Mouse (Mus musculus): ENCODE data around the gene S1pr5. TPM values are rescaled to one million over a fixed set of nuclear protein-coding genes. Genes with fewer than 3 reads are reported as not detected.

S1pr5 gene
- polyA plus RNA-seq, 1 experiment from 2014 or later, result 6.2 TPM

GRCm38 (mm10) chr9:21244428-21245112 lies 3.7 kb downstream of the S1pr5 start:
- Histone ChIP-seq H3K27me3 (peaks cover 77% of the 10 kb centered on the region), H3K9me3 (no peaks in the 10 kb centered on the region), H3K4me2 (peak overlapping the region; percentile 96), H3K4me1 (peaks cover 26% of the 10 kb centered on the region), H3K9ac (peak overlapping the region; percentile 26; the same call in 1 of the 2 replicates), H3K36me3 (no peaks in the 10 kb centered on the region), H3K27ac (no peak overlapping the region), H3K4me3 (peak overlapping the region; percentile 47)
- WGBS, result under 1% methylated on average over 72 of the region's 72 CpGs
- ATAC-seq (ENCODE audit: insufficient number of reproducible peaks, low FRiP score, low TSS enrichment, low read depth), result peak; percentile 25; the same call in 1 of the 2 replicates

GRCm38 (mm10) chr9:21243826-21244427 lies 4.3 kb downstream of the S1pr5 start:
- Histone ChIP-seq H3K4me3 (peak overlapping the region; percentile 47), H3K9me3 (no peaks in the 10 kb centered on the region), H3K9ac (0 out of 2 replicates have a peak overlapping the region, but pooled peaks have one; percentile 26), H3K36me3 (no peaks in the 10 kb centered on the region), H3K27me3 (peaks cover 71% of the 10 kb centered on the region), H3K4me2 (peak overlapping the region; percentile 96), H3K4me1 (peaks cover 30% of the 10 kb centered on the region), H3K27ac (no peak overlapping the region)
- ATAC-seq (ENCODE audit: insufficient number of reproducible peaks, low FRiP score, low TSS enrichment, low read depth), result no peak
- 14% methylated on average over 42 of the region's 42 CpGs for WGBS

GRCm38 (mm10) chr9:21241343-21241742 lies 6.9 kb downstream of the S1pr5 start:
- no peak for ATAC-seq (ENCODE audit: insufficient number of reproducible peaks, low FRiP score, low TSS enrichment, low read depth)
- Histone ChIP-seq H3K27me3 (peaks cover 49% of the 10 kb centered on the region), H3K9me3 (no peaks in the 10 kb centered on the region), H3K27ac (no peak overlapping the region), H3K4me1 (peaks cover 38% of the 10 kb centered on the region), H3K4me3 (no peak overlapping the region), H3K9ac (no peak overlapping the region), H3K4me2 (no peak overlapping the region), H3K36me3 (0 out of 2 replicates have a peak, but pooled peaks cover 3% of the 10 kb centered on the region)
- 5% methylated on average over 11 of the region's 11 CpGs for WGBS

- Histone ChIP-seq H3K9ac (peak overlapping the region; percentile 89), H3K27ac (peak overlapping the region; percentile 95), H3K4me3 (peak overlapping the region; percentile 73), H3K4me2 (peak overlapping the region; percentile 67), H3K9me3 (no peaks in the 10 kb centered on the region), H3K27me3 (peaks cover 31% of the 10 kb centered on the region), H3K4me1 (peaks cover 32% of the 10 kb centered on the region), H3K36me3 (peaks cover 16% of the 10 kb centered on the region)
- WGBS, result 27% methylated on average over 4 of the region's 4 CpGs
- no peak for ATAC-seq (ENCODE audit: insufficient number of reproducible peaks, low FRiP score, low TSS enrichment, low read depth)
These were observed 8.8 kb downstream of the S1pr5 start for GRCm38 (mm10) chr9:21239465-21239848.

GRCm38 (mm10) chr9:21238733-21239464 lies 9.3 kb downstream of the S1pr5 start, which contains the start of gene Keap1:
Keap1 (minus strand) TSS chr9:21239361.
- peak within 1 kb of the TSS; percentile 95 for H3K27ac ChIP-seq
- H3K27me3 ChIP-seq, result peaks cover 25% of the 10 kb centered on the region
- H3K4me1 ChIP-seq, result peaks cover 26% of the 10 kb centered on the region
- WGBS, result under 1% methylated on average over 78 of the region's 90 CpGs
- H3K4me2 ChIP-seq, result peak within 1 kb of the TSS; percentile 67
- H3K4me3 ChIP-seq, result peak within 1 kb of the TSS; percentile 73
- peak within 1 kb of the TSS; percentile 89 for H3K9ac ChIP-seq
- H3K9me3 ChIP-seq, result no peaks in the 10 kb centered on the region
- ATAC-seq (ENCODE audit: insufficient number of reproducible peaks, low FRiP score, low TSS enrichment, low read depth), result peak; percentile 79
- H3K36me3 ChIP-seq, result peaks cover 21% of the 10 kb centered on the region

GRCm38 (mm10) chr9:21238004-21238732 lies 10.1 kb downstream of the S1pr5 start:
- Histone ChIP-seq H3K9me3 (no peaks in the 10 kb centered on the region), H3K4me3 (peak overlapping the region; percentile 73), H3K27ac (peak overlapping the region; percentile 95), H3K27me3 (peaks cover 18% of the 10 kb centered on the region), H3K4me1 (peaks cover 24% of the 10 kb centered on the region), H3K9ac (peak overlapping the region; percentile 89), H3K4me2 (peak overlapping the region; percentile 67), H3K36me3 (peaks cover 29% of the 10 kb centered on the region)
- WGBS, result under 1% methylated on average over 31 of the region's 31 CpGs
- peak; percentile 26 for ATAC-seq (ENCODE audit: insufficient number of reproducible peaks, low FRiP score, low TSS enrichment, low read depth)

GRCm38 (mm10) chr9:21237368-21238003 lies 10.8 kb downstream of the S1pr5 start:
- Histone ChIP-seq H3K4me2 (peak overlapping the region; percentile 67), H3K27ac (peak overlapping the region; percentile 95), H3K4me3 (peak overlapping the region; percentile 73), H3K9me3 (no peaks in the 10 kb centered on the region), H3K36me3 (peaks cover 36% of the 10 kb centered on the region), H3K4me1 (peaks cover 24% of the 10 kb centered on the region), H3K9ac (peak overlapping the region; percentile 89), H3K27me3 (peaks cover 11% of the 10 kb centered on the region; the same call in 1 of the 2 replicates)
- ATAC-seq (ENCODE audit: insufficient number of reproducible peaks, low FRiP score, low TSS enrichment, low read depth), result peak; percentile 23; the same call in 1 of the 2 replicates
- 12% methylated on average over 19 of the region's 19 CpGs for WGBS

- no peak for ATAC-seq (ENCODE audit: insufficient number of reproducible peaks, low FRiP score, low TSS enrichment, low read depth)
- Histone ChIP-seq H3K9ac (peak overlapping the region; percentile 89; the same call in 1 of the 2 replicates), H3K4me3 (peak overlapping the region; percentile 73), H3K9me3 (no peaks in the 10 kb centered on the region), H3K27ac (peak overlapping the region; percentile 95), H3K27me3 (peaks cover 6% of the 10 kb centered on the region; the same call in 1 of the 2 replicates), H3K4me1 (peaks cover 24% of the 10 kb centered on the region), H3K4me2 (peak overlapping the region; percentile 67), H3K36me3 (peaks cover 41% of the 10 kb centered on the region)
- WGBS, result 82% methylated on average over 25 of the region's 25 CpGs
These were observed 11.3 kb downstream of the S1pr5 start for GRCm38 (mm10) chr9:21236991-21237367.

GRCm38 (mm10) chr9:21235341-21235740 lies 12.9 kb downstream of the S1pr5 start:
- 76% methylated on average over 4 of the region's 4 CpGs for WGBS
- Histone ChIP-seq H3K27ac (no peak overlapping the region), H3K9me3 (no peaks in the 10 kb centered on the region), H3K27me3 (no peaks in the 10 kb centered on the region), H3K4me2 (no peak overlapping the region), H3K4me3 (no peak overlapping the region), H3K4me1 (peaks cover 27% of the 10 kb centered on the region), H3K36me3 (peaks cover 57% of the 10 kb centered on the region), H3K9ac (no peak overlapping the region)
- no peak for ATAC-seq (ENCODE audit: insufficient number of reproducible peaks, low FRiP score, low TSS enrichment, low read depth)

- Histone ChIP-seq H3K4me2 (no peak overlapping the region), H3K27me3 (no peaks in the 10 kb centered on the region), H3K27ac (no peak overlapping the region), H3K36me3 (peaks cover 72% of the 10 kb centered on the region), H3K9ac (no peak overlapping the region), H3K4me1 (peaks cover 21% of the 10 kb centered on the region), H3K4me3 (no peak overlapping the region), H3K9me3 (no peaks in the 10 kb centered on the region)
- ATAC-seq (ENCODE audit: insufficient number of reproducible peaks, low FRiP score, low TSS enrichment, low read depth), result no peak
- WGBS, result 88% methylated on average over 28 of the region's 28 CpGs
These were observed 14.4 kb downstream of the S1pr5 start for GRCm38 (mm10) chr9:21233805-21234204.

GRCm38 (mm10) chr9:21233366-21233765 lies 14.9 kb downstream of the S1pr5 start:
- H3K9me3 ChIP-seq, result no peaks in the 10 kb centered on the region
- H3K4me1 ChIP-seq, result peaks cover 23% of the 10 kb centered on the region
- H3K27me3 ChIP-seq, result no peaks in the 10 kb centered on the region
- WGBS, result 94% methylated on average over 29 of the region's 29 CpGs
- H3K4me3 ChIP-seq, result no peak overlapping the region
- H3K9ac ChIP-seq, result no peak overlapping the region
- no peak overlapping the region for H3K27ac ChIP-seq
- no peak for ATAC-seq (ENCODE audit: insufficient number of reproducible peaks, low FRiP score, low TSS enrichment, low read depth)
- no peak overlapping the region for H3K4me2 ChIP-seq
- peaks cover 75% of the 10 kb centered on the region for H3K36me3 ChIP-seq
